Comparison of ENCODE assay signal across 8 mouse cellular contexts in genomic region chr12:59012710-59013091, GRCm38 (mm10). TPM values are rescaled to one million over a fixed set of nuclear protein-coding genes. Genes with fewer than 3 reads are reported as not detected.
DNase-seq lines count a peak whose midpoint lies in the region; ATAC-seq lines count a peak whose summit lies in the region.

No protein-coding gene starts in this region.

- peak; percentile 31 for DNase-seq in retina, embryonic 14.5 days (ENCODE audit: low spot score)
- DNase-seq in retina, postnatal 1 day, result no peak
- peak; percentile 11 for DNase-seq in embryonic facial prominence, embryonic 10.5 days (ENCODE audit: low spot score)
- DNase-seq in hindbrain, embryonic 11.5 days (ENCODE audit: low spot score), result peak; percentile 42
- peak; percentile 12 for DNase-seq in lung, postnatal 25 days (ENCODE audit: low spot score)
- DNase-seq in frontal cortex, postnatal 14 days (ENCODE audit: low spot score in 2 of 2), result no peak
- no peak for DNase-seq in cerebellum, adult 8-10 months
- DNase-seq in right cerebral cortex, adult 18-20 months, result no peak

- WGBS in embryonic facial prominence, embryonic 10.5 days, result 3% methylated on average over 7 of the region's 7 CpGs
- 2% methylated on average over 7 of the region's 7 CpGs for WGBS in hindbrain, embryonic 11.5 days

- H3K4me1 ChIP-seq in embryonic facial prominence, embryonic 10.5 days, result peaks cover 24% of the 10 kb centered on the region
- no peaks in the 10 kb centered on the region for H3K4me1 ChIP-seq in hindbrain, embryonic 11.5 days (replicated peaks; ENCODE audit: control insufficient read depth, insufficient read depth, low read length)

- ATAC-seq in hindbrain, embryonic 11.5 days (ENCODE audit: low FRiP score), result no peak

- no peaks in the 10 kb centered on the region for H3K27me3 ChIP-seq in embryonic facial prominence, embryonic 10.5 days (replicated peaks; ENCODE audit: low read depth, poor library complexity, severe bottlenecking)
- H3K27me3 ChIP-seq in hindbrain, embryonic 11.5 days (ENCODE audit: control insufficient read depth, insufficient read depth, low read length), result no peaks in the 10 kb centered on the region

- H3K9me3 ChIP-seq in embryonic facial prominence, embryonic 10.5 days, result no peaks in the 10 kb centered on the region
- H3K9me3 ChIP-seq in hindbrain, embryonic 11.5 days (ENCODE audit: control insufficient read depth, low read length), result no peaks in the 10 kb centered on the region

- peak overlapping the region; percentile 90 for H3K27ac ChIP-seq in embryonic facial prominence, embryonic 10.5 days (replicated peaks)
- H3K27ac ChIP-seq in hindbrain, embryonic 11.5 days (ENCODE audit: low read depth, low read length), result no peak overlapping the region

- peak overlapping the region; percentile 85 for H3K4me3 ChIP-seq in embryonic facial prominence, embryonic 10.5 days
- peak overlapping the region; percentile 81 for H3K4me3 ChIP-seq in hindbrain, embryonic 11.5 days (ENCODE audit: low read depth, low read length)

- H3K9ac ChIP-seq in hindbrain, embryonic 11.5 days (ENCODE audit: low read depth, low read length), result peak overlapping the region; percentile 75

- H3K4me2 ChIP-seq in hindbrain, embryonic 11.5 days (replicated peaks; ENCODE audit: low read depth, low read length), result peak overlapping the region; percentile 39

- peaks cover 34% of the 10 kb centered on the region for H3K36me3 ChIP-seq in embryonic facial prominence, embryonic 10.5 days (replicated peaks)
- H3K36me3 ChIP-seq in hindbrain, embryonic 11.5 days (ENCODE audit: control insufficient read depth, insufficient read depth, low read length), result no peaks in the 10 kb centered on the region

RNA-seq across cellular contexts. Expression of gene Gemin2, which starts 0.5 kb away (rescaled TPM):
- 41.8 and 43.7 TPM in 2 replicates for polyA plus RNA-seq in embryonic facial prominence, embryonic 10.5 days (2016; fragmentation: Nextera tagmentation; extraction: Ambion mirVana)
- 26.3 and 26.4 TPM in 2 replicates for polyA plus RNA-seq in hindbrain, embryonic 11.5 days (2014; fragmentation: Nextera tagmentation; extraction: Ambion mirVana)

RNA-seq across cellular contexts. Expression of gene Sec23a, which starts 0.9 kb away (rescaled TPM):
- 59.8 and 60.5 TPM in 2 replicates for polyA plus RNA-seq in embryonic facial prominence, embryonic 10.5 days (2016; fragmentation: Nextera tagmentation; extraction: Ambion mirVana)
- 91.5 and 106 TPM in 2 replicates for polyA plus RNA-seq in hindbrain, embryonic 11.5 days (2014; fragmentation: Nextera tagmentation; extraction: Ambion mirVana)

RNA-seq across cellular contexts. Expression of gene Trappc6b, which starts 48.6 kb away (rescaled TPM):
- 67.6 and 69.9 TPM in 2 replicates for polyA plus RNA-seq in embryonic facial prominence, embryonic 10.5 days (2016; fragmentation: Nextera tagmentation; extraction: Ambion mirVana)
- polyA plus RNA-seq in hindbrain, embryonic 11.5 days (2014; fragmentation: Nextera tagmentation; extraction: Ambion mirVana), result 75.3 and 83.6 TPM in 2 replicates

RNA-seq across cellular contexts. Expression of gene Pnn, which starts 54.0 kb away (rescaled TPM):
- polyA plus RNA-seq in embryonic facial prominence, embryonic 10.5 days (2016; fragmentation: Nextera tagmentation; extraction: Ambion mirVana), result 114 and 121 TPM in 2 replicates
- polyA plus RNA-seq in hindbrain, embryonic 11.5 days (2014; fragmentation: Nextera tagmentation; extraction: Ambion mirVana), result 106 and 107 TPM in 2 replicates

Comparison
In these comparisons a context has a peak if more than half of its experiments do, and no peak if none do; other contexts are left out.
1. DNase-seq: peak in retina, embryonic 14.5 days (single experiment), embryonic facial prominence, embryonic 10.5 days (single experiment), hindbrain, embryonic 11.5 days (single experiment) and lung, postnatal 25 days (single experiment); none in retina, postnatal 1 day (single experiment), frontal cortex, postnatal 14 days (0 of 2), cerebellum, adult 8-10 months (single experiment) and right cerebral cortex, adult 18-20 months (single experiment).